Mouse (Mus musculus) embryo, embryonic 11.5 days (tissue): ENCODE results near the gene Kctd14.
"Not testable (repeated sequence)": the region's sequence is repeated elsewhere in the genome, so short reads cannot be mapped to it uniquely, and the experiment has no call there.

Source experiments
- DNase-seq: peaks from one replicate; pipeline ENCODE4 v3.0.0-alpha.2; 2012; ENCODE audit warnings: low read depth, low spot score

The Kctd14 gene

GRCm38 (mm10) chr7:97451023-97451422 is at the start of gene Kctd14:
TSS of gene Kctd14 (plus strand) at chr7:97451323.
- not testable (repeated sequence) for DNase-seq

GRCm38 (mm10) chr7:97407145-97407544 is 44.0 kb upstream of the Kctd14 start:
- DNase-seq = no peak

GRCm38 (mm10) chr7:97411106-97411505 is 40.0 kb upstream of the Kctd14 start:
- no peak for DNase-seq

GRCm38 (mm10) chr7:97411575-97411974 is 39.5 kb upstream of the Kctd14 start:
- no peak for DNase-seq

GRCm38 (mm10) chr7:97413981-97414380 is 37.1 kb upstream of the Kctd14 start:
- no peak for DNase-seq

GRCm38 (mm10) chr7:97414426-97414825 is 36.7 kb upstream of the Kctd14 start:
- DNase-seq = no peak

GRCm38 (mm10) chr7:97414915-97415687 is 36.0 kb upstream of the Kctd14 start:
- DNase-seq = no peak

- no peak for DNase-seq
Measured at GRCm38 (mm10) chr7:97416473-97416872, 34.6 kb upstream of the Kctd14 start.

GRCm38 (mm10) chr7:97416906-97417777 is 34.0 kb upstream of the Kctd14 start, which contains the start of gene Thrsp:
TSS of gene Thrsp (minus strand) at chr7:97417730.
- DNase-seq = no peak

- no peak for DNase-seq
Measured at GRCm38 (mm10) chr7:97418717-97419116, 32.4 kb upstream of the Kctd14 start.

- no peak for DNase-seq
Measured at GRCm38 (mm10) chr7:97419163-97419562, 32.0 kb upstream of the Kctd14 start.

- DNase-seq = no peak
Measured at GRCm38 (mm10) chr7:97420406-97420805, 30.7 kb upstream of the Kctd14 start.

GRCm38 (mm10) chr7:97420958-97421651 is 30.0 kb upstream of the Kctd14 start:
- DNase-seq = no peak

GRCm38 (mm10) chr7:97423754-97424153 is 27.4 kb upstream of the Kctd14 start:
- DNase-seq = no peak

GRCm38 (mm10) chr7:97424621-97425245 is 26.4 kb upstream of the Kctd14 start:
- peak; percentile 72 for DNase-seq

- no peak for DNase-seq
Measured at GRCm38 (mm10) chr7:97426566-97426965, 24.6 kb upstream of the Kctd14 start.

- no peak for DNase-seq
Measured at GRCm38 (mm10) chr7:97427296-97427695, 23.8 kb upstream of the Kctd14 start.

- no peak for DNase-seq
Measured at GRCm38 (mm10) chr7:97427778-97428420, 23.2 kb upstream of the Kctd14 start.

- DNase-seq = peak; percentile 23
Measured at GRCm38 (mm10) chr7:97429705-97430104, 21.4 kb upstream of the Kctd14 start.

- DNase-seq = not testable (repeated sequence)
Measured at GRCm38 (mm10) chr7:97433517-97433916, 17.6 kb upstream of the Kctd14 start.

GRCm38 (mm10) chr7:97434517-97434916 is 16.6 kb upstream of the Kctd14 start:
- DNase-seq = no peak
